Mouse (Mus musculus) lung, postnatal 0 days (tissue): Measurements from ENCODE around the gene Pcsk6.

Experiments
- CTCF ChIP-seq: IDR thresholded peaks from 2 replicates; pipeline ENCODE4 v1.5.1; 2016; ENCODE audit warnings: antibody characterized with exemption, mild to moderate bottlenecking
- EP300 ChIP-seq: IDR thresholded peaks from 2 replicates; pipeline ENCODE4 v1.6.1; 2016; ENCODE audit warnings: antibody characterized with exemption, mild to moderate bottlenecking, control low read depth

- TF ChIP-seq EP300: no peak
- TF ChIP-seq CTCF: peak; percentile 31
These were observed 18.3 kb upstream of the Pcsk6 start for GRCm38 (mm10) chr7:65843210-65843609.
